Mouse (Mus musculus): ENCODE measurements around the gene Cnga2. TPM values are rescaled to one million over a fixed set of nuclear protein-coding genes. Genes with fewer than 3 reads are reported as not detected.
"Not testable (repeated sequence)": the region's sequence is repeated elsewhere in the genome, so short reads cannot be mapped to it uniquely, and the experiment has no call there.

Cnga2 gene
- polyA plus RNA-seq (2015; fragmentation: Nextera tagmentation; extraction: Ambion mirVana) = 0.09 and 0.17 TPM in 2 replicates

DNA sequence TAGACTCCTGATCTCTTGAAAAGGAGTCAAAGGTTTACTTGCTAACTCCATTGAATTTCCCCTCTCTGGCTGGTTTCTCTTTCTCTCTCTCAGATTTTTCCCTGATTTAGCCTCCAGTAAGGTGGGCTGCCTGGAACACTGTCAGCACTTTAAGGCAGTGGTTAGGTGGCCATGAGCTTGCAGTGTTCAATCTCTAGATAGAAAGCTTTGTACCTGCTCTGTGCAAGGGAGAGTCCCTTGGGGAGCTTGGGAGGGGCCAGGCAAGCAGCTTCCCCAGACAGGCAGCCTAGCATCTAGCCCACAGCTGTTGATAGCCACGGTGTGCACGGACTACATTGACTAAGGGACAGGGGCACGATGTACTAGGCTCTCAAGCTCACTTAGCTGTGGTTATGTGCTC, at the start of gene Cnga2:
Gene Cnga2, plus strand, starts transcription at position 301 of the 400 bp plus-strand sequence.
- no peaks in the 10 kb centered on the region for H3K36me3 ChIP-seq
- 77% methylated on average over 3 of the region's 3 CpGs for WGBS

DNA sequence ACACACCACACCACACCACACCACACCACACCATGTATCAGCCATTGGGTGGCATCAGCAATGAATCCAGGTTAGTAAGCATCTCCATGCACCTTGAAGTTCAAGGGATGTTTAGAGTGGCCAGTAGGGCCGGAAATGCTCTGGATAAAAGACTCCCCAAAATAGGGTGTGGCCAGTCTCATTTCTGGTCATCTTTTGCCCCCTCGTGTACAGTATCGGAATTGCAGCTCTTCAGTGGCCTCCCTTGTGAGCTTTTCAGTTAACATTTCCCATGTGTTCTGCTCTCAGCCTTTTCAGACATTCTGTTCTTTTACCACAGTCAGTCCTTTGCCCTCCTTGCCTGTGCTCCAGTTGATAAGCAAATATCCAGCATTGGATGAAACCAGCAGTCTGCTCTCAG, 45.0 kb upstream of the Cnga2 start:
- H3K4me3 ChIP-seq (replicated peaks) = no peak overlapping the region
- no peaks in the 10 kb centered on the region for H3K9me3 ChIP-seq (replicated peaks)
- no peak overlapping the region for H3K4me2 ChIP-seq
- no peak overlapping the region for H3K27ac ChIP-seq
- WGBS = 21% methylated on average over 3 of the region's 3 CpGs
- no peaks in the 10 kb centered on the region for H3K36me3 ChIP-seq
- no peaks in the 10 kb centered on the region for H3K4me1 ChIP-seq
- ATAC-seq (replicated peaks; ENCODE audit: low FRiP score) = no peak
- H3K9ac ChIP-seq = no peak overlapping the region
- peaks cover 17% of the 10 kb centered on the region for H3K27me3 ChIP-seq

More for the DNA sequence above, at the start of gene Cnga2:
- Histone ChIP-seq H3K4me3 (replicated peaks) (no peak within 1 kb of the TSS), H3K9me3 (replicated peaks) (no peaks in the 10 kb centered on the region), H3K4me1 (no peaks in the 10 kb centered on the region), H3K27me3 (peaks cover 7% of the 10 kb centered on the region), H3K4me2 (no peak within 1 kb of the TSS), H3K27ac (no peak within 1 kb of the TSS), H3K9ac (no peak within 1 kb of the TSS)
- ATAC-seq (replicated peaks; ENCODE audit: low FRiP score) = no peak

DNA sequence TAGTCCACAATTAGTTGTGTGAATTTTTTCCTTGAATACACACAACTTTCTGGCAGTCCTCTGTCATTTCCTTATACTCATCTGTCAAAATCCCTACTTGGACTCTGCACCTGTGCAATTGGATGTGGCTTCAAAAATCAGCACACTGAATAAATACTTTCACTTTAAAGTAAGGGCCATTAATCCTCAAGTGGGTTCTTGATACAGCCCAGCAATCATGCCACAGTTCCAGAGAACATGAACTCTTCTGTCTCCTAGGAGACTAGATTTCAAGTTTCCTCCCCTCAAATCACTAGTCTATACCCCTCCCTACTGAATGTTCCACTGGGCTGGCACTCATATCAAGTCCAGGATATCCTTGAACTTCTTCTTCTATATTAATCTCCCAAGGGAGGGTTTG, 33.3 kb upstream of the Cnga2 start:
- H3K36me3 ChIP-seq = no peaks in the 10 kb centered on the region
- H3K4me1 ChIP-seq = 0 out of 2 replicates have a peak, but pooled peaks cover 1% of the 10 kb centered on the region
- no peak overlapping the region for H3K27ac ChIP-seq
- no peak overlapping the region for H3K9ac ChIP-seq
- H3K9me3 ChIP-seq (replicated peaks) = no peaks in the 10 kb centered on the region
- ATAC-seq (replicated peaks; ENCODE audit: low FRiP score) = no peak
- H3K4me3 ChIP-seq (replicated peaks) = no peak overlapping the region
- no peak overlapping the region for H3K4me2 ChIP-seq
- H3K27me3 ChIP-seq = peaks cover 25% of the 10 kb centered on the region

DNA sequence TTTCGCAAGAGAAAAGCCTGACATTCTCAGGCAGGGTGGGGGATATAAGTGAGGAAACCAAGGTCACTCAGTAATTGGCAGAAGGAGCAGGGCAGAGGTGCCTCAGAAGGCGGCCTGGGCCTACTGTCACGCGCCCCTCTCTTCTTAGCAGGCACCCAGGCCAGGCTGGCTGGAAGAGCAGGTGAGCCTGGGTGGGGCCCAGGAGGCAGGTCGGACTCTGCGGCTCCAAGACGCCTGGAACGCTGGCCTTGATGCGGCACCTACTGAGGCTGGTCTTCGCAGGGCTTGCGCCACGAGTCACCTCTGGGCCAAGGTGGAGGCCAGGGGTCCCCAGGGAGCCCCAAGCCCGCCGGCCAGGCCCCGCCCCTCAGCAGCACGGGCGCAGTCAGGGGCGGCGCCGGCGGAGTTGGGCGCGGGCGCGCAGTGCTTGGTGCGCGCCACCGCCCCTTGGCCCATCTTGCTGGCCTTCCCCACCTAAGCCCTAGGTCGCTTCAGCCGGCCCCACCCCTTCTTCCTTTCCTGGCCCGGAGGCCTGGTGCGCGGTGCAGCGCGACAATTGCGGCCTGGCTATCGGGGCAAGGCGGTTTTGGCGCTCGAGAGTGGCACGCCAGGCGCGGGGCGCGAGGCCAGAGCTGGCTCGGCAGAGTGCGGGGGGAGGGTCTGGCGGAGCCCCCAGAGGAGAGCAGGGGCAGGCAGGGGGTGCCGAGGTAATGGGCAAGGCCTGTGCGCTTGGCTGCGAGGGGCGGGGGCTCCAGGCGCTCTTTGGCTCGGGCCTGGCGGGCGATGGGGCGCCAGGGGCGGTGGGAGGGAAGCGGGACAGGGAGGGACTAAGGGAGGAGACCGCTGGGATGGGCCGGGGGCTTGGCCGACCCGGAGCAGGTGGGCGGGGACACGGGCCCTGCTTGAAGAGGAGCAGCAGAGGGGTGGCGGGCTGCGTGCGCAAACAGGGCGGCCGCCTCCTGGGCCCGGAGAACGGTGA, 29.3 kb upstream of the Cnga2 start, which contains the start of gene Prrg3:
Gene Prrg3, plus strand, starts transcription at position 552 of the 979 bp plus-strand sequence.
- no peaks in the 10 kb centered on the region for H3K36me3 ChIP-seq
- peaks cover 21% of the 10 kb centered on the region for H3K27me3 ChIP-seq
- WGBS = 24% methylated on average over 65 of the region's 72 CpGs
- peak within 1 kb of the TSS; percentile 51; the same call in 1 of the 2 replicates for H3K27ac ChIP-seq
- peak within 1 kb of the TSS; percentile 56 for H3K4me3 ChIP-seq (replicated peaks)
- peak within 1 kb of the TSS; percentile 81 for H3K4me2 ChIP-seq
- H3K4me1 ChIP-seq = 0 out of 2 replicates have a peak, but pooled peaks cover 5% of the 10 kb centered on the region
- peak; percentile 96 for ATAC-seq (replicated peaks; ENCODE audit: low FRiP score)
- no peaks in the 10 kb centered on the region for H3K9me3 ChIP-seq (replicated peaks)
- peak within 1 kb of the TSS; percentile 54 for H3K9ac ChIP-seq

DNA sequence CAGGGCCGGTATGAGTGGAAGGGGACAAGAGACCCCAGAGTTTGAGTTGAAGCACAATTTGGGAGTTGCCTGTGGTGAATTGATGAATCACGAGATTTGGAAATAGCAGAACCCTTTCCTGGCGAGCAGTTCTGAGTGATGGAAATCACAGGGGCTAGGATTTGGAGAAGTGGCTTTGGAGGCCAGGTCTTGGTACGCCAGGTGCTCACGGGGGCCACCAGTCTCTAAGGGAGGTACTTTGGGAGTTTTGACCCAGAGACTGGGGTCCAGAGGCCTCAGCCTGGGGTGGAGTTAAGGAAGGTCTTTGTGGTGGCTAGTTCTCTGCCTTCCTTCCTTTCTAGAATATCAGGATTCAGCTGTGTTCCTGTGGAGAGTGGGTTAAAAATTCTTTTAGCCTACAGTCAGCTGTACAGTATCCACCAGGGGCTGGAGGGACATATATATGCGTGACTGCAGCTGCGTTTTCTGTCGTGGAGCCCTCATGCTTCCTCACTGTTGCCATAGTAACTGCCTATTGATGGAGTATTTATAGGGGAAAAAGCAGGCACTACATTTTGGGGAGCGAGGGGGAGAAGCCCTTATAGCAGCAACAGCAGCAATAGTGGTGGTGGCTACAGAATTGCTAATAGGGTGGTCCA, 28.3 kb upstream of the Cnga2 start:
- no peak overlapping the region for H3K27ac ChIP-seq
- WGBS = 31% methylated on average over 9 of the region's 9 CpGs

DNA sequence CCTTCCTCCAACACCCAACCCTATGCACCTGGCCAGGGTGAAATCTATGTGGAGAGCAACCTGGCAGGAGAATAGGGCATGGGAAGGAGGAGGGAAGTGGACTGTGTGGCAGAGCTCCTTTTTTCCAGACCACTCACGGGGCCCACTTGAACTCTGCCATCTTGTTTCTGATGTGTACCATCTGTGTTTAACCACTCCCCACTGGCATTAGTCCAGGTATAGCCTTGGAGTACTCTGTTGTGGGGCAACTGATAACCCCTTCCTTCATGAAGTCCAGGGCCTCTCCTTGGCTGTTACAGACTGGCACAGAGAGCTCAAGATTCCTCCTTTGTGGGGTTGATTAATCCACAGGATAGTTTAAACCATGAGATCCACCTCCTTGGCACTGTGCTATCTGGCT, 23.4 kb upstream of the Cnga2 start:
- Histone ChIP-seq H3K4me2 (no peak overlapping the region), H3K36me3 (no peaks in the 10 kb centered on the region), H3K27ac (no peak overlapping the region), H3K9me3 (replicated peaks) (no peaks in the 10 kb centered on the region), H3K9ac (no peak overlapping the region), H3K4me1 (0 out of 2 replicates have a peak, but pooled peaks cover 5% of the 10 kb centered on the region), H3K4me3 (replicated peaks) (no peak overlapping the region), H3K27me3 (peaks cover 5% of the 10 kb centered on the region; the same call in 1 of the 2 replicates)
- ATAC-seq (replicated peaks; ENCODE audit: low FRiP score) = no peak
- 80% methylated on average over 1 of the region's 1 CpGs for WGBS

More for the DNA sequence above, 28.3 kb upstream of the Cnga2 start:
- H3K4me1 ChIP-seq = 0 out of 2 replicates have a peak, but pooled peaks cover 5% of the 10 kb centered on the region
- no peaks in the 10 kb centered on the region for H3K36me3 ChIP-seq
- H3K9me3 ChIP-seq (replicated peaks) = no peaks in the 10 kb centered on the region
- peak overlapping the region; percentile 54 for H3K9ac ChIP-seq
- no peak for ATAC-seq (replicated peaks; ENCODE audit: low FRiP score)
- H3K4me2 ChIP-seq = peak overlapping the region; percentile 81
- peaks cover 15% of the 10 kb centered on the region; the same call in 1 of the 2 replicates for H3K27me3 ChIP-seq
- H3K4me3 ChIP-seq (replicated peaks) = peak overlapping the region; percentile 56

DNA sequence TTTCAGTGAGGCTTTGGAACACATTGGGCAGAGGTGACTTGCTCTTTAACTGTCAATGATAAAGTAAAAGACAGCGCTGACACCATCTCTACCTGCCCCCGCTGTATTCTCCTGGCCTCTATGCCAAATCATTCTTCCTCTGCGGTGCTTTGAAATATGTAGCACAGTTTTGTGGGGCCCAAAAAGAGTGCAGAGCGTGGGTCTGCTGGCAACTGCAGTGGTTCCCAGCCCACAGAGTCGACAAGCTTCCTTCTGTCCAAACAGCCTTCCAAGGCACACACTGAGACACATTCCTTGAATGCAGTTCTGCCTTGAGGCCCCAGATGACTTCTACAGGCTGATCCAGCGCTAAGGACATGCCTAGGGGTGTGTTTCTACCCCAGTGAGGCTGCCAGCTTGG, 22.8 kb upstream of the Cnga2 start:
- ATAC-seq (replicated peaks; ENCODE audit: low FRiP score) = no peak
- 79% methylated on average over 6 of the region's 6 CpGs for whole genome bisulfite sequencing
- Histone ChIP-seq H3K4me2 (no peak overlapping the region), H3K4me1 (no peaks in the 10 kb centered on the region), H3K9ac (no peak overlapping the region), H3K4me3 (replicated peaks) (no peak overlapping the region), H3K36me3 (no peaks in the 10 kb centered on the region), H3K27me3 (no peaks in the 10 kb centered on the region), H3K27ac (no peak overlapping the region), H3K9me3 (replicated peaks) (no peaks in the 10 kb centered on the region)

DNA sequence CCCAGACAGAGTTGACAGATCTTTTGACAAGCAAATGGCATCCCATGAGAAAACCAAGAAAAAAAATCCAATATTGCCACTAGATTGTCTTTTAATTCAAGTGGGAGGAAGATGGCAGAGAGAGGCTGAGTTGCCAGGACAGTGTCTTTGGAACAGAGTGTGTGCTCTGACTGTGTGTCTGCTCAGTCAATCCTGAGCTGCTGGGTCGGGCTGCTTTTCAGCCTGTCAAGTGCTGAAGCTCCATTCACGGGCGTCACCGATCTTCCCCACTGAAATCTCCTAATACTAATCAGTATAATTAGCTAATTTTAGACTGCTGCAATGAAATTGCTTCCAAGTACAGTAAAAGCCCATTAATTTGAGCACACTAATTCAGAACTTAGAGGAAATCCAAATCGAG, 20.3 kb upstream of the Cnga2 start:
- no peaks in the 10 kb centered on the region for H3K4me1 ChIP-seq
- H3K27ac ChIP-seq = no peak overlapping the region
- H3K9me3 ChIP-seq (replicated peaks) = no peaks in the 10 kb centered on the region
- H3K4me3 ChIP-seq (replicated peaks) = no peak overlapping the region
- H3K36me3 ChIP-seq = no peaks in the 10 kb centered on the region
- no peak for ATAC-seq (replicated peaks; ENCODE audit: low FRiP score)
- 78% methylated on average over 5 of the region's 5 CpGs for WGBS
- peaks cover 3% of the 10 kb centered on the region; the same call in 1 of the 2 replicates for H3K27me3 ChIP-seq
- no peak overlapping the region for H3K9ac ChIP-seq
- no peak overlapping the region for H3K4me2 ChIP-seq

DNA sequence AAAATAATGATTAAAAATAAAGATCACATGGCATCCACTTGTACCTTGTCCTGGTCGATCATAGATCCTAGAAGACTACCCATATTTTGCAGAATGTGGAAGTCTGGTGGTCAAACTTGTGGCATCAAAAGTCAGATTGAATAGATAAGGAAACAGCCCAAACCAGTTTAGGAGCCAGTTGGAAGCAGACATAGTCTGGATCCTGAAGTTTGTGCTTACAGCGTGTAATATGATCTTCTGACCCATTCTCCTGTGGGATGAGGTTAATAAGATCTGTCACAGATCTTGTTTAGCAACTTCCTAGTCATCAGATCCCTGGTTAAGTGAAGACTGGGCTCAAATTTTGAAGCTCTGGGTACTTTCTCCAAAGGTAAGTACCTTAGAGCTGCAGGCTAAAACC, 19.0 kb upstream of the Cnga2 start, which contains the start of gene Fate1:
Gene Fate1, plus strand, starts transcription at position 301 of the 400 bp plus-strand sequence.
- H3K27me3 ChIP-seq = peaks cover 3% of the 10 kb centered on the region; the same call in 1 of the 2 replicates
- H3K36me3 ChIP-seq = no peaks in the 10 kb centered on the region
- no peak for ATAC-seq (replicated peaks; ENCODE audit: low FRiP score)

DNA sequence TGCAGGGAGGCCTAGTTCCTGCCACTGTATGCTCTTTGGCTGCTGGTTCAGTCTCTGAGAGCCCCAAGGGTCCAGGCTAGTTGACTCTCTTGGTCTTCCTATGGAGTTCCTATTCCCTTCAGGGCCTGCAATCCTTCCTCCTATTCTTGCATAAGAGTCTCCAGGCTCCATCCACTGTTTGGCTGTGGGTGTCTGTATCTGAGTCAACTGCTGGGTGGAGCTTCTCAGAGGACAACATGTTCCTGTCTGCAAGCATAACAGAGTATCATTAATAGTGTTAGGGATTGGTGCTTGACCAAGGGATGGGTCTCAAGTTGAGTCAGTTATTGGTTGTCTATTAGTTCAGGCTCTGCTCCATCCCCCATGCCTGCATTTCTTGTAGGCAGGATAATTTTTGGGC, 14.0 kb upstream of the Cnga2 start:
- H3K36me3 ChIP-seq; H3K4me3 ChIP-seq (replicated peaks); H3K9ac ChIP-seq; H3K4me2 ChIP-seq; H3K27me3 ChIP-seq; H3K27ac ChIP-seq; ATAC-seq (replicated peaks; ENCODE audit: low FRiP score); H3K9me3 ChIP-seq (replicated peaks); H3K4me1 ChIP-seq: not testable (repeated sequence)

More for the DNA sequence above, 19.0 kb upstream of the Cnga2 start, which contains the start of gene Fate1:
- no peak within 1 kb of the TSS for H3K9ac ChIP-seq
- no peaks in the 10 kb centered on the region for H3K9me3 ChIP-seq (replicated peaks)
- no peaks in the 10 kb centered on the region for H3K4me1 ChIP-seq
- H3K27ac ChIP-seq = no peak within 1 kb of the TSS
- 67% methylated on average over 2 of the region's 2 CpGs for WGBS
- H3K4me2 ChIP-seq = no peak within 1 kb of the TSS
- H3K4me3 ChIP-seq (replicated peaks) = no peak within 1 kb of the TSS

DNA sequence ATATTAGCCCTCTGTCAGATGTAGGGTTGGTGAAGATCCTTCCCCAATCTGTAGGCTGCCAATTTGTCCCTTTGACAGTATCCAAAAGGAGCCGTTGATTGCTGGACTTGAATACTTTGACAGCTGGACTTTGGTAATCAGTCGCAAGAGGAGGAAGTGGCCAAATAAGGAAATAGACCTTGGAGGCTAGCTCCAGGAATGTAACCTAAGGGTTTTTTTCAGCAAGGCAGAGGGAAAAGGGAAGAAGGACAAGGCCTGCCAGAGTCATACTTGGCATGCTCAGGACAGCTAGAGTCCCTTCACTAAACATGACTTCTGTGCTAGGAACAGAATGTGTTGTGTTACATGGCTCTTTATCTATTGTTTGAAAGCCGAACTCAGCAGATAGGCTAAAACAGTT, 11.2 kb upstream of the Cnga2 start:
- Histone ChIP-seq H3K9me3 (replicated peaks) (no peaks in the 10 kb centered on the region), H3K9ac (no peak overlapping the region), H3K36me3 (no peaks in the 10 kb centered on the region), H3K27ac (no peak overlapping the region), H3K4me1 (no peaks in the 10 kb centered on the region), H3K4me3 (replicated peaks) (no peak overlapping the region), H3K27me3 (peaks cover 11% of the 10 kb centered on the region; the same call in 1 of the 2 replicates), H3K4me2 (no peak overlapping the region)
- no peak for ATAC-seq (replicated peaks; ENCODE audit: low FRiP score)
- WGBS = 72% methylated on average over 3 of the region's 3 CpGs

DNA sequence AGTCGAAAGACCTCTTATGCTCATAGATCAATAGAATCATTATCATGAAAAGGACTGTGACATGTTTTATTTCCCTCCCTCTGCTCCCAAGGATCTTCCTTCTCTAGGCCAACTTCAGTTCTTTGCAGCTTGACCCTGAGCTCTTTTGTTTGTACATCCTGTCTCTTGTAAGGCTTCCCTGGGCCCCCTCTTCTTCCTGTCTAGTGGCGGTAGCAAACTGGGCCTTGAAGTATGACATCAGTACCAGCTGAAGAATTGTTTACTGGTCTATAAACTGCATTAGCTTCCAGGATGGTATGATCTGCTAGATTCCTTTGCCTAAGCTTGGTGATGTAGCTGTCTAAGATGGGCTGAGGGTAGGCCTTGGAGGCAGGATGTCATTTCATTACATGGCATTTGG, 10.3 kb upstream of the Cnga2 start:
- no peak for ATAC-seq (replicated peaks; ENCODE audit: low FRiP score)
- H3K4me2 ChIP-seq = no peak overlapping the region

More for the DNA sequence above, 10.3 kb upstream of the Cnga2 start:
- H3K27ac ChIP-seq = no peak overlapping the region
- no peaks in the 10 kb centered on the region for H3K36me3 ChIP-seq
- peaks cover 11% of the 10 kb centered on the region; the same call in 1 of the 2 replicates for H3K27me3 ChIP-seq
- H3K9ac ChIP-seq = no peak overlapping the region
- H3K4me3 ChIP-seq (replicated peaks) = no peak overlapping the region
- 73% methylated on average over 2 of the region's 2 CpGs for WGBS
- H3K4me1 ChIP-seq = no peaks in the 10 kb centered on the region
- no peaks in the 10 kb centered on the region for H3K9me3 ChIP-seq (replicated peaks)

Data from kidney, embryonic 15.5 days (tissue).